Mouse (Mus musculus): ENCODE results near the gene Hist1h4c. TPM values are rescaled to one million over a fixed set of nuclear protein-coding genes. Genes with fewer than 3 reads are reported as not detected.
"Not testable (repeated sequence)": the region's sequence is repeated elsewhere in the genome, so short reads cannot be mapped to it uniquely, and the experiment has no call there.

Gene Hist1h4c
- total and polyA plus RNA-seq, 3 experiments, result 1.7 to 84.7 (median 70.2) TPM

GRCm38 (mm10) chr13:23729192-23729525 lies 30.9 kb upstream of the Hist1h4c start:
- no peak for DNase-seq

- no peak for DNase-seq
These were observed 30.4 kb upstream of the Hist1h4c start for GRCm38 (mm10) chr13:23728472-23729191.

GRCm38 (mm10) chr13:23725213-23725612 lies 27.0 kb upstream of the Hist1h4c start:
- DNase-seq, result no peak

GRCm38 (mm10) chr13:23724239-23724638 lies 26.0 kb upstream of the Hist1h4c start:
- no peak for DNase-seq

- DNase-seq, result not testable (repeated sequence)
These were observed 19.5 kb upstream of the Hist1h4c start for GRCm38 (mm10) chr13:23717593-23718245.

GRCm38 (mm10) chr13:23717176-23717575 lies 18.9 kb upstream of the Hist1h4c start:
- DNase-seq, result no peak

GRCm38 (mm10) chr13:23716261-23717042 lies 18.2 kb upstream of the Hist1h4c start:
- no peak for DNase-seq

GRCm38 (mm10) chr13:23710374-23711089 lies 12.3 kb upstream of the Hist1h4c start, which contains the start of gene Hfe:
Hfe (minus strand) TSS chr13:23710854.
- DNase-seq, result peak; percentile 83

- peak; percentile 47 for DNase-seq
These were observed 11.6 kb upstream of the Hist1h4c start for GRCm38 (mm10) chr13:23709714-23710373.

GRCm38 (mm10) chr13:23708654-23709053 lies 10.4 kb upstream of the Hist1h4c start:
- DNase-seq, result no peak

GRCm38 (mm10) chr13:23708041-23708440 lies 9.8 kb upstream of the Hist1h4c start:
- DNase-seq, result no peak

- no peak for DNase-seq
These were observed 8.5 kb upstream of the Hist1h4c start for GRCm38 (mm10) chr13:23706771-23707170.

GRCm38 (mm10) chr13:23705751-23706356 lies 7.6 kb upstream of the Hist1h4c start:
- no peak for DNase-seq

GRCm38 (mm10) chr13:23702801-23703200 lies 4.5 kb upstream of the Hist1h4c start:
- DNase-seq, result not testable (repeated sequence)

GRCm38 (mm10) chr13:23702220-23702619 lies 4.0 kb upstream of the Hist1h4c start:
- DNase-seq, result no peak

- peak; percentile 81 for DNase-seq
These were observed 2.7 kb upstream of the Hist1h4c start for GRCm38 (mm10) chr13:23700786-23701520.

- DNase-seq, result no peak
These were observed 1.5 kb upstream of the Hist1h4c start for GRCm38 (mm10) chr13:23699767-23700166.

- DNase-seq, result no peak
These were observed 742 bp upstream of the Hist1h4c start for GRCm38 (mm10) chr13:23698996-23699395.

- peak; percentile 46 for DNase-seq
These were observed 559 bp downstream of the Hist1h4c start for GRCm38 (mm10) chr13:23697491-23698299.
